Comparison of ENCODE assay signal across 12 mouse cellular contexts in the genomic region with DNA sequence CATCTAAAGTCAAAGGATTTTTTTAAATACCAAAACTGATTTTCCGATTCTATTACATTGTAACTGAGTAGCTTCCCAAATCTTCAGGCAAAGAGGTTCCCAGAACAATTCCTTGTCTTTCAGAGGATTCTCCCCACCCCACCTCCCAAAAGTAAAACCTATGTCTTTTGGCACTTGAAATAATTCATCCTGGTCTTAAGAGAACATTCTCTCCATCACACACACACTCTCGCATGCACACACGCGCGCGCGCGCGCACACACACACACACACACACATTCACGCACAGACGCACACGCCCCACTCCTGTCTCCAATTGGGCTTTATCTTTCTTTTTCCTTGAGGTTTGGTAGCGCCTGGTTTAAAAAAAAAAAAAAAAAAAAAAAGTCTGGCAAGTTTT. TPM values are rescaled to one million over a fixed set of nuclear protein-coding genes. Genes with fewer than 3 reads are reported as not detected.
DNase-seq lines count a peak whose midpoint lies in the region; ATAC-seq and TF ChIP-seq lines count a peak whose summit lies in the region.
"Had no signal": no experiment of that assay in that cellular context is flagged by ENCODE, and none has a peak within 500 bp of the region (broad histone marks: within the 10 kb centered on the region; RNA-seq: fewer than 3 reads in every experiment).

No protein-coding gene starts in this region.

- 2% methylated on average over 13 of the region's 13 CpGs for WGBS in hindbrain, embryonic 10.5 days
- WGBS in midbrain, embryonic 11.5 days: 2% methylated on average over 13 of the region's 13 CpGs

- ATAC-seq in midbrain, embryonic 11.5 days (ENCODE audit: low FRiP score): no peak
- ATAC-seq: activated CD4-positive, CD25-positive, alpha-beta regulatory T cell, adult 4 months had no signal

- no peak overlapping the region for H3K9ac ChIP-seq in midbrain, embryonic 11.5 days (ENCODE audit: low read length)
- H3K9ac ChIP-seq: liver, embryonic 15.5 days had no signal

- peak overlapping the region; percentile 31 for H3K4me3 ChIP-seq in gastrocnemius, adult 2 months
- H3K4me3 ChIP-seq in hindbrain, embryonic 10.5 days: peak overlapping the region; percentile 51
- H3K4me3 ChIP-seq in midbrain, embryonic 11.5 days (ENCODE audit: low read depth, low read length): peak overlapping the region; percentile 34; the same call in 1 of the 2 replicates
- H3K4me3 ChIP-seq: liver, embryonic 15.5 days had no signal

- peak overlapping the region; percentile 59 for H3K4me2 ChIP-seq in midbrain, embryonic 11.5 days

- DNase-seq in gastrocnemius, adult 2 months: no peak
- no peak for DNase-seq in gastrocnemius, postnatal 25 days
- peak; percentile 30 for DNase-seq in ES-CJ7 (ENCODE audit: low read depth, low spot score)
- peak; percentile 5 for DNase-seq in hindbrain, embryonic 10.5 days (ENCODE audit: low spot score)
- DNase-seq in midbrain, embryonic 11.5 days (ENCODE audit: low spot score, missing footprints): peak; percentile 94
- DNase-seq in B cell, adult 2 months: no peak
- DNase-seq in adrenal gland, adult 8-10 months: no peak
- no peak for DNase-seq in spleen, postnatal 10 days (ENCODE audit: low spot score in 2 of 2)
- DNase-seq: kidney, adult 11 months; thymus, postnatal 4 days had no signal

- H3K4me1 ChIP-seq in hindbrain, embryonic 10.5 days (replicated peaks): peaks cover 40% of the 10 kb centered on the region
- H3K4me1 ChIP-seq in midbrain, embryonic 11.5 days (ENCODE audit: control insufficient read depth, insufficient read depth, low read length): peaks cover 11% of the 10 kb centered on the region
- H3K4me1 ChIP-seq: liver, embryonic 15.5 days had no signal

- H3K27me3 ChIP-seq in hindbrain, embryonic 10.5 days (ENCODE audit: insufficient read depth, poor library complexity, severe bottlenecking): peaks cover 94% of the 10 kb centered on the region
- peaks cover 56% of the 10 kb centered on the region for H3K27me3 ChIP-seq in midbrain, embryonic 11.5 days (ENCODE audit: control insufficient read depth, insufficient read depth, low read length)

- no peaks in the 10 kb centered on the region for H3K36me3 ChIP-seq in hindbrain, embryonic 10.5 days
- no peaks in the 10 kb centered on the region for H3K36me3 ChIP-seq in midbrain, embryonic 11.5 days (ENCODE audit: control insufficient read depth, insufficient read depth, low read length)
- H3K36me3 ChIP-seq: liver, embryonic 15.5 days had no signal

- no peak overlapping the region for H3K27ac ChIP-seq in gastrocnemius, adult 2 months
- H3K27ac ChIP-seq in hindbrain, embryonic 10.5 days: no peak overlapping the region
- H3K27ac ChIP-seq in midbrain, embryonic 11.5 days (ENCODE audit: low read depth, low read length): no peak overlapping the region
- H3K27ac ChIP-seq: liver, embryonic 15.5 days had no signal

- H3K9me3 ChIP-seq in hindbrain, embryonic 10.5 days: no peaks in the 10 kb centered on the region
- no peaks in the 10 kb centered on the region for H3K9me3 ChIP-seq in midbrain, embryonic 11.5 days (ENCODE audit: control insufficient read depth, low read length)
- H3K9me3 ChIP-seq: liver, embryonic 15.5 days had no signal

- intact Hi-C loops in gastrocnemius, adult 2 months (cut with DNase I): no loop called here

- no peak for TF ChIP-seq CTCF in gastrocnemius, adult 2 months (IDR thresholded peaks at IDR 0.05)

RNA-seq across cellular contexts. Expression of a gene that starts 2.7 kb away (rescaled TPM):
- total RNA-seq in gastrocnemius, adult 2 months (2021): not detected
- total RNA-seq in gastrocnemius, postnatal 25 days (2021): under 1 TPM in 1 of 2 experiments, not detected in 1; 0.80 TPM
- polyA plus RNA-seq in hindbrain, embryonic 10.5 days (2016; fragmentation: Nextera tagmentation; extraction: Ambion mirVana): 0.70 and 2.7 TPM in 2 replicates
- polyA plus RNA-seq in midbrain, embryonic 11.5 days (2014; fragmentation: Nextera tagmentation; extraction: Ambion mirVana): 0.04 TPM in 1 of 2 replicates, not detected in the other
- total RNA-seq in adrenal gland, adult 8-10 months (2022): not detected
- polyA plus RNA-seq: liver, embryonic 15.5 days had no signal

RNA-seq across cellular contexts. Expression of a gene that starts 54.8 kb away (rescaled TPM):
- total RNA-seq in gastrocnemius, adult 2 months (2021): under 1 TPM in 1 of 2 experiments, not detected in 1; 0.08 TPM
- total RNA-seq in gastrocnemius, postnatal 25 days (2021): under 1 TPM in 1 of 2 experiments, not detected in 1; 0.05 TPM
- 0.34 and 0.35 TPM in 2 replicates for polyA plus RNA-seq in hindbrain, embryonic 10.5 days (2016; fragmentation: Nextera tagmentation; extraction: Ambion mirVana)
- 0.26 and 0.28 TPM in 2 replicates for polyA plus RNA-seq in midbrain, embryonic 11.5 days (2014; fragmentation: Nextera tagmentation; extraction: Ambion mirVana)
- total RNA-seq in adrenal gland, adult 8-10 months (2022): under 1 TPM; 0.45 to 0.65 (median 0.60) TPM
- polyA plus RNA-seq: activated CD4-positive, CD25-positive, alpha-beta regulatory T cell, adult 4 months had no signal

Comparison
In these comparisons a context has a peak if more than half of its experiments do, and no peak if none do; other contexts are left out.
1. DNase-seq: peak in ES-CJ7 (single experiment), hindbrain, embryonic 10.5 days (single experiment) and midbrain, embryonic 11.5 days (single experiment); none in gastrocnemius, adult 2 months (single experiment), gastrocnemius, postnatal 25 days (single experiment), B cell, adult 2 months (0 of 2), adrenal gland, adult 8-10 months (single experiment) and spleen, postnatal 10 days (0 of 2).
2. Peak in every context shown above with its lines, with median percentiles within 50 percentile points of each other: H3K4me3 ChIP-seq.